Mouse (Mus musculus): ENCODE data around the gene Mettl27. TPM values are rescaled to one million over a fixed set of nuclear protein-coding genes. Genes with fewer than 3 reads are reported as not detected.
"Not testable (repeated sequence)": the region's sequence is repeated elsewhere in the genome, so short reads cannot be mapped to it uniquely, and the experiment has no call there.

The Mettl27 gene
- total RNA-seq, 2 experiments from 2014 or later = 8.2 to 10.8 TPM

DNA sequence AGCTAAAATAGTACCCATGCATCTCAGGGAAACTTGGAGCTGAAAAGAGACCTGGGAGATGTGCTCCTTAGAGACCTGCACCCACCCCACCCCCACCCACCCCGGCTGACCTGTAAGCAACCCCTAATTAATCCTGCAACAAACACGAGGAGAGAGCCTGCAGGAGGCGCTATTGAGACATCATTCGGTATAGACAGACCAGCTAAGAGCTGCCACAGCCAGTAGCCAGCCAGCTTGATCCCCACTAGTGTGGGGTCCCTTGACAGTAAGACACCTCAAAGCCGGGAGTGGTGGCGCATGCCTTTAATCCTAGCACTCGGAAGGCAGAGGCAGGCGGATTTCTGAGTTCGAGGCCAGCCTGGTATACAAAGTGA is 722 bp downstream of the Mettl27 start:
- peak; percentile 60 for TF ChIP-seq CTCF (conservative IDR thresholded peaks at IDR 0.05)

GRCm38 (mm10) chr5:134933281-134933680 is 1.1 kb downstream of the Mettl27 start:
- no peak for DNase-seq (ENCODE audit: low spot score in 2 of 2)
- Histone ChIP-seq H3K27ac (no peak overlapping the region), H3K4me3 (no peak overlapping the region)
- TF ChIP-seq CTCF (conservative IDR thresholded peaks at IDR 0.05) = no peak

More for the DNA sequence above, 722 bp downstream of the Mettl27 start:
- peak overlapping the region; percentile 88 for H3K4me3 ChIP-seq
- peak; percentile 23 to 35 for DNase-seq (ENCODE audit: low spot score in 2 of 2)
- no peak overlapping the region for H3K27ac ChIP-seq

DNA sequence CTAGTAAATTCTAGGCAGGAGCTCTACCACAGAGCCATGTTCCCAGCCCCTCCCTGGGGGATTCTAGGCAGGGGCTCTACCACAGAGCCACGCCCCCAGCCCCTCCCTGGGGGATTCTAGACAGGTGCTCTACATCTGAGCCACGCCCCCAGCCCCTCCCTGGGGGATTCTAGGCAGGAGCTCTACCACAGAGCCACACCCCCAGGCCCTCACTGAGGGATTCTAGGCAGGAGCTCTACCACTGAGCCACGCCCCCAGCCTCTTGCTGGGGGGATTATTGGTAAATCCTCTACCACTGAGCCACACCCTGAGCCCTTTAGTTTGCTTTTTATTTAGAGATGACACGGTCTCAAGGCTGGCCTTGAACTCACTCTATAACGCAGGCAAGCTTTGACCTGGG is 1.5 kb downstream of the Mettl27 start:
- H3K4me3 ChIP-seq; H3K27ac ChIP-seq; DNase-seq (ENCODE audit: low spot score in 2 of 2): not testable (repeated sequence)

- no peak for TF ChIP-seq CTCF (conservative IDR thresholded peaks at IDR 0.05)
- Histone ChIP-seq H3K27ac (no peak overlapping the region), H3K4me3 (no peak overlapping the region)
- DNase-seq (ENCODE audit: low spot score in 2 of 2) = no peak
These were observed 2.5 kb downstream of the Mettl27 start for GRCm38 (mm10) chr5:134934666-134935065.

DNA sequence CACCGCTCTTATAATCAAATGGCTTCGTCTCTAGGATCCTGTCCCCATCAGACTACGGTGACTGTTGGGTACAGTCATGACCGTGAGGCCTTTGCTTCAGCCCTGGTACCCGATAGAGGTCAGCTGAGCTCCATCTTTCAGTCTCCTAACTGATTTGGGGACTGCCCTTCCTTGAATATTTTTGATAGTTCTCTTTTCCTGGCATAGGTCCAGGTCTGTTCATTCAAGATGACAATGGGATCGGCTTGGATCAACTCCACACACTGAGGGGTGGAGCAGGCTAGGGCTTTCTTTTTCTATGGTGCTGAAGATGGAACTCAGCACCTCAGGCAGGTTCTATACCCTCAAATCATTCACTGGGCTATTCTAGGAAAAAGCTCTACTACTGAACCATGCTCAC is 3.9 kb downstream of the Mettl27 start:
- Histone ChIP-seq H3K4me3 (no peak overlapping the region), H3K27ac (no peak overlapping the region)
- no peak for DNase-seq (ENCODE audit: low spot score in 2 of 2)
- TF ChIP-seq CTCF (conservative IDR thresholded peaks at IDR 0.05) = no peak

GRCm38 (mm10) chr5:134936626-134937185 is 4.5 kb downstream of the Mettl27 start:
- Histone ChIP-seq H3K27ac (no peak overlapping the region), H3K4me3 (no peak overlapping the region)
- DNase-seq (ENCODE audit: low spot score in 2 of 2) = no peak
- no peak for TF ChIP-seq CTCF (conservative IDR thresholded peaks at IDR 0.05)

DNA sequence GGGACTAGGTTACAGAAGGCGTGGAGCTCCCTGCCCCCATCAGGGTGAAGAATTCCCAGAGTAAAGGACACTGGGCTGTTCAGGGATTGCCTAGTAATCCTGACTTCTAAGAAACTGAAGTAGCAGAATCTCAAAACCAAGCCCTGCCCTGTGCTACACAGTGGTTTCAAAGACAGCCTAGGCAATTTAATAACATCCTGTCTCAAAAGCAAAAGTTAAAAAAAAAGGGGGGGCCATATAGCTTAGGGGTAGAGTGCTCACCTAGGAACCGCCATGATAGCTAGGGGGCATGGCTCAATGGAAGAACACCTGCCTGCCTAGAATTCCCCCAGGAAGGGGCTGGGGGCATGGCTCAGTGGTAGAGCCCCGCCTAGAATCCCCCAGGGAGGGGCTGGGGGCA is 6.9 kb downstream of the Mettl27 start:
- DNase-seq (ENCODE audit: low spot score in 2 of 2) = no peak
- Histone ChIP-seq H3K27ac (no peak overlapping the region), H3K4me3 (no peak overlapping the region)
- TF ChIP-seq CTCF (conservative IDR thresholded peaks at IDR 0.05) = no peak

- not testable (repeated sequence) for H3K27ac ChIP-seq; H3K4me3 ChIP-seq; DNase-seq (ENCODE audit: low spot score in 2 of 2)
These were observed 7.4 kb downstream of the Mettl27 start for GRCm38 (mm10) chr5:134939554-134939953.

DNA sequence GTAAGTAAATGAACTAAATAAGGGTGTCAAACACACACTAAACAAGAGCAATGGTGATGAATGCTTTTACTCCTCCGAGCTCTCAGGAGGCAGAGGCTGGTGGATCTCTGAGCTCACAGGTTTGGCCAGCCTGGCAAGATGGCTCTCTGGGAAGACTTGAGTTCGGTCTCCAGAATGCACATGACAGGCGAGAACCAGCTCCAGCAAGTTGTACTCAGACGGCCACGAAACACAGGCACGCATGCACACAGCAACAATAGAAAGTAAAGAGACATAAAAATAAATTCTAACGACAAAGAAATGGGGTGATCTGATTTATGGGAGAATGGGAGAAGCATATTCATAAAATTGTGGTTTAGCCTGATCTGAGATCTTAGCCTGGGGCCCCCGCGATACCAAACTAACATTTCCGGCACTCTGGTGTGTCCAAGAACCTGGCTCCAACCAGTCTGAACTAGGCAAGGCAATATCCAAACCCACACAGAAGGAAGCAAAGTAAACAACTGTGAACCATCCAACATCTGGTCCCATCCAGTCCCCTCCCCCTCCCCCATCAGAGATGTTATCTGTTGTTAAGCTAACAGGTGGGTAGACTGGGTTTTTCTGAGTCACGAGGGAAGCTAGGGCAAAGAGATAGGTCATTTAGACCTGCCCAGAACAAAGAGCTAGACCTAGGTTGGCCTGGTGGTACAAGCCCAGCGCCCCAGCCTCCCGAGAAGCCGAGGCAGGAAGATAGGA is 9.5 kb downstream of the Mettl27 start:
- DNase-seq (ENCODE audit: low spot score in 2 of 2) = no peak
- no peak overlapping the region for H3K27ac ChIP-seq
- no peak for TF ChIP-seq CTCF (conservative IDR thresholded peaks at IDR 0.05)
- H3K4me3 ChIP-seq = no peak overlapping the region

DNA sequence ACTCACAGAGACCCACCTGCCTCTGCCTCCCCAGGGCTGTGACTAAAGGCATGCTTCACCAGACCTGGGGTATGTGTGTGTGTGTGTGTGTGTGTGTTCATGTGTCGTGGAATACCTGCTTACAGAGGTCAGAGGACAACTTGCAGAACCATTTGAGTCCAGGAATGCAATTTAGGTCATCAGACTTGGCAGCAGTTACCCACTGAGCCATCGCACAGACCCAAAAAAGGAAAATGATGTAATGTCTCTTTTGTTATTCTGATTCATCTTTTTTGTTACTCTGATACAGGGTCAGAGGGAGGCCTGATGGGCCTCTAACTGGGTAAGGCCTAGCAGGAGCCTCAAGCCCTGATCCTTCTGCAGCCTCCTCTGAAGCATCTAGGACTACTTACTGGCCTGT is 10.6 kb downstream of the Mettl27 start:
- Histone ChIP-seq H3K27ac (no peak overlapping the region), H3K4me3 (no peak overlapping the region)
- no peak for TF ChIP-seq CTCF (conservative IDR thresholded peaks at IDR 0.05)
- no peak for DNase-seq (ENCODE audit: low spot score in 2 of 2)

- DNase-seq (ENCODE audit: low spot score in 2 of 2) = no peak
- Histone ChIP-seq H3K27ac (no peak overlapping the region), H3K4me3 (no peak overlapping the region)
- TF ChIP-seq CTCF (conservative IDR thresholded peaks at IDR 0.05) = no peak
These were observed 12.0 kb downstream of the Mettl27 start for GRCm38 (mm10) chr5:134944179-134944578.

- TF ChIP-seq CTCF (conservative IDR thresholded peaks at IDR 0.05) = no peak
These were observed 13.2 kb downstream of the Mettl27 start for GRCm38 (mm10) chr5:134945266-134945959.

GRCm38 (mm10) chr5:134946063-134946856 is 14.1 kb downstream of the Mettl27 start:
- TF ChIP-seq CTCF (conservative IDR thresholded peaks at IDR 0.05) = no peak
- H3K4me3 ChIP-seq = no peak overlapping the region
- no peak for DNase-seq (ENCODE audit: low spot score in 2 of 2)
- no peak overlapping the region for H3K27ac ChIP-seq

More at GRCm38 (mm10) chr5:134945266-134945959, 13.2 kb downstream of the Mettl27 start:
- Histone ChIP-seq H3K27ac (no peak overlapping the region), H3K4me3 (no peak overlapping the region)
- no peak for DNase-seq (ENCODE audit: low spot score in 2 of 2)
